In the genomic region with DNA sequence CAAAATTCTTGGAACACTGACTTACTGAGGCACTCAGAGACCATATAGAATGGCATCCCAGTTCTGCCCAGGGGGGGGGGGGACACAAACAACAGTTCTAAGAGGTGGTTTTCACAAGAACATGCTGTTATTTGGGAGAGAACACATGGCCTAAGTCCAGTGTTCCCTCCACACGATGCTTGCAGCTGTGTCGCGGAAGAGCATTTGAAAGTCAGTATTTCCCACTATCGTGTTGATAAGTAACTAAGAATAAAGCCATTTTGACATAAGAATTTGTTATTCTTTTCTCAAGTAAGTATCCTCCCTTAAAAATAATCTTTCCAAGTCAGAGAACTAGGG, we compare ENCODE assay signal across 12 mouse cellular contexts.
DNase-seq lines count a peak whose midpoint lies in the region; ATAC-seq and TF ChIP-seq lines count a peak whose summit lies in the region.
"Had no signal": no experiment of that assay in that cellular context is flagged by ENCODE, and none has a peak within 500 bp of the region (broad histone marks: within the 10 kb centered on the region; RNA-seq: fewer than 3 reads in every experiment).

No protein-coding gene starts in this region.

- H3K9me3 ChIP-seq in forebrain, embryonic 13.5 days (replicated peaks): no peaks in the 10 kb centered on the region
- H3K9me3 ChIP-seq in forebrain, embryonic 14.5 days (replicated peaks; ENCODE audit: control insufficient read depth, low read length): no peaks in the 10 kb centered on the region
- H3K9me3 ChIP-seq in hindbrain, embryonic 16.5 days (ENCODE audit: control insufficient read depth, low read length): no peaks in the 10 kb centered on the region
- no peaks in the 10 kb centered on the region for H3K9me3 ChIP-seq in hindbrain, embryonic 10.5 days
- no peaks in the 10 kb centered on the region for H3K9me3 ChIP-seq in lung, postnatal 0 days (ENCODE audit: low read length)
- no peaks in the 10 kb centered on the region for H3K9me3 ChIP-seq in neural tube, embryonic 15.5 days (replicated peaks)
- H3K9me3 ChIP-seq: G1E; midbrain, embryonic 10.5 days had no signal

- H3K4me2 ChIP-seq in forebrain, embryonic 13.5 days: no peak overlapping the region
- H3K4me2 ChIP-seq in forebrain, embryonic 14.5 days (ENCODE audit: low read length): no peak overlapping the region
- no peak overlapping the region for H3K4me2 ChIP-seq in hindbrain, embryonic 16.5 days (ENCODE audit: low read length)
- no peak overlapping the region for H3K4me2 ChIP-seq in lung, postnatal 0 days (replicated peaks; ENCODE audit: low read depth, low read length)
- no peak overlapping the region for H3K4me2 ChIP-seq in neural tube, embryonic 15.5 days

- no peak overlapping the region for H3K27ac ChIP-seq in forebrain, embryonic 13.5 days
- no peak overlapping the region; the same call in 1 of the 2 replicates for H3K27ac ChIP-seq in forebrain, embryonic 14.5 days (ENCODE audit: low read depth, low read length)
- H3K27ac ChIP-seq in hindbrain, embryonic 16.5 days (ENCODE audit: low read depth, low read length): peak overlapping the region; percentile 67; the same call in 1 of the 2 replicates
- H3K27ac ChIP-seq in hindbrain, embryonic 10.5 days: no peak overlapping the region
- H3K27ac ChIP-seq in lung, postnatal 0 days (ENCODE audit: low read length): peak overlapping the region; percentile 4; the same call in 1 of the 2 replicates
- H3K27ac ChIP-seq in neural tube, embryonic 15.5 days (replicated peaks): peak overlapping the region; percentile 38; the same call in 1 of the 2 replicates
- H3K27ac ChIP-seq: midbrain, embryonic 10.5 days had no signal

- ATAC-seq in forebrain, embryonic 13.5 days: peak; percentile 36; the same call in 1 of the 2 replicates
- no peak for ATAC-seq in forebrain, embryonic 14.5 days
- peak; percentile 69; the same call in 1 of the 2 replicates for ATAC-seq in hindbrain, embryonic 16.5 days
- ATAC-seq in lung, postnatal 0 days: peak; percentile 83
- ATAC-seq in neural tube, embryonic 15.5 days (ENCODE audit: low FRiP score): no peak

- H3K4me3 ChIP-seq in forebrain, embryonic 13.5 days: no peak overlapping the region
- H3K4me3 ChIP-seq in forebrain, embryonic 14.5 days (ENCODE audit: low read depth, low read length): no peak overlapping the region
- no peak overlapping the region for H3K4me3 ChIP-seq in hindbrain, embryonic 16.5 days (ENCODE audit: low read length)
- H3K4me3 ChIP-seq in hindbrain, embryonic 10.5 days: no peak overlapping the region
- H3K4me3 ChIP-seq in lung, postnatal 0 days (ENCODE audit: low read depth, low read length): no peak overlapping the region
- no peak overlapping the region for H3K4me3 ChIP-seq in neural tube, embryonic 15.5 days (replicated peaks)
- H3K4me3 ChIP-seq: midbrain, embryonic 10.5 days had no signal

- WGBS in forebrain, embryonic 13.5 days: 90% methylated on average over 4 of the region's 4 CpGs
- WGBS in forebrain, embryonic 14.5 days: 81% methylated on average over 4 of the region's 4 CpGs
- 72% methylated on average over 4 of the region's 4 CpGs for WGBS in hindbrain, embryonic 16.5 days
- 93% methylated on average over 4 of the region's 4 CpGs for WGBS in hindbrain, embryonic 10.5 days
- WGBS in lung, postnatal 0 days: 61% methylated on average over 4 of the region's 4 CpGs
- 89% methylated on average over 4 of the region's 4 CpGs for WGBS in neural tube, embryonic 15.5 days

- H3K27me3 ChIP-seq in forebrain, embryonic 13.5 days: no peaks in the 10 kb centered on the region
- no peaks in the 10 kb centered on the region for H3K27me3 ChIP-seq in forebrain, embryonic 14.5 days (replicated peaks; ENCODE audit: control insufficient read depth, insufficient read depth, low read length)
- no peaks in the 10 kb centered on the region for H3K27me3 ChIP-seq in hindbrain, embryonic 16.5 days (replicated peaks; ENCODE audit: control insufficient read depth, insufficient read depth, low read length)
- H3K27me3 ChIP-seq in hindbrain, embryonic 10.5 days (ENCODE audit: insufficient read depth, poor library complexity, severe bottlenecking): no peaks in the 10 kb centered on the region
- H3K27me3 ChIP-seq in lung, postnatal 0 days (replicated peaks; ENCODE audit: insufficient read depth, low read length): no peaks in the 10 kb centered on the region
- no peaks in the 10 kb centered on the region for H3K27me3 ChIP-seq in neural tube, embryonic 15.5 days (replicated peaks)

- peaks cover 10% of the 10 kb centered on the region; the same call in 1 of the 2 replicates for H3K4me1 ChIP-seq in forebrain, embryonic 13.5 days
- H3K4me1 ChIP-seq in forebrain, embryonic 14.5 days (ENCODE audit: control insufficient read depth, insufficient read depth, low read length): peaks cover 2% of the 10 kb centered on the region; the same call in 1 of the 2 replicates
- H3K4me1 ChIP-seq in hindbrain, embryonic 16.5 days (ENCODE audit: control insufficient read depth, insufficient read depth, low read depth, low read length): no peaks in the 10 kb centered on the region
- H3K4me1 ChIP-seq in hindbrain, embryonic 10.5 days (replicated peaks): no peaks in the 10 kb centered on the region
- H3K4me1 ChIP-seq in lung, postnatal 0 days (ENCODE audit: insufficient read depth, low read depth, low read length): no peaks in the 10 kb centered on the region
- peaks cover 5% of the 10 kb centered on the region for H3K4me1 ChIP-seq in neural tube, embryonic 15.5 days
- H3K4me1 ChIP-seq: midbrain, embryonic 10.5 days had no signal

- H3K9ac ChIP-seq in forebrain, embryonic 13.5 days: no peak overlapping the region
- H3K9ac ChIP-seq in forebrain, embryonic 14.5 days (ENCODE audit: low read length): no peak overlapping the region
- no peak overlapping the region for H3K9ac ChIP-seq in hindbrain, embryonic 16.5 days (ENCODE audit: low read depth, low read length)
- no peak overlapping the region for H3K9ac ChIP-seq in lung, postnatal 0 days (replicated peaks; ENCODE audit: low read depth)
- H3K9ac ChIP-seq in neural tube, embryonic 15.5 days (replicated peaks): no peak overlapping the region

- no peak for DNase-seq in forebrain, embryonic 14.5 days (ENCODE audit: low spot score)
- no peak for DNase-seq in hindbrain, embryonic 10.5 days (ENCODE audit: low spot score)
- DNase-seq in lung, postnatal 0 days (ENCODE audit: low spot score): peak; percentile 62
- no peak for DNase-seq in lung, postnatal 4 days
- no peak for DNase-seq in retina, postnatal 1 day
- DNase-seq: liver; thymus, postnatal 14 days had no signal

- no peaks in the 10 kb centered on the region for H3K36me3 ChIP-seq in forebrain, embryonic 13.5 days (ENCODE audit: poor library complexity, severe bottlenecking)
- no peaks in the 10 kb centered on the region for H3K36me3 ChIP-seq in forebrain, embryonic 14.5 days (ENCODE audit: control insufficient read depth, insufficient read depth, low read length)
- no peaks in the 10 kb centered on the region for H3K36me3 ChIP-seq in hindbrain, embryonic 16.5 days (ENCODE audit: control insufficient read depth, insufficient read depth, low read length)
- H3K36me3 ChIP-seq in hindbrain, embryonic 10.5 days: no peaks in the 10 kb centered on the region
- H3K36me3 ChIP-seq in lung, postnatal 0 days (ENCODE audit: insufficient read depth, low read length): no peaks in the 10 kb centered on the region
- H3K36me3 ChIP-seq in neural tube, embryonic 15.5 days: peaks cover 9% of the 10 kb centered on the region; the same call in 1 of the 2 replicates
- H3K36me3 ChIP-seq: G1E; midbrain, embryonic 10.5 days had no signal

- peak; percentile 31; the same call in 1 of the 2 replicates for TF ChIP-seq EP300 in lung, postnatal 0 days (IDR thresholded peaks at IDR 0.05)

- no peak for TF ChIP-seq CTCF in lung, postnatal 0 days (IDR thresholded peaks at IDR 0.05)

Comparison
In these comparisons a context has a peak if more than half of its experiments do, and no peak if none do; other contexts are left out.
1. ATAC-seq: peak in forebrain, embryonic 13.5 days (single experiment), hindbrain, embryonic 16.5 days (single experiment) and lung, postnatal 0 days (single experiment); none in forebrain, embryonic 14.5 days (single experiment) and neural tube, embryonic 15.5 days (single experiment).
2. H3K27ac ChIP-seq: peak in hindbrain, embryonic 16.5 days (single experiment), lung, postnatal 0 days (single experiment) and neural tube, embryonic 15.5 days (single experiment); none in forebrain, embryonic 13.5 days (single experiment), forebrain, embryonic 14.5 days (single experiment) and hindbrain, embryonic 10.5 days (single experiment).